Mouse (Mus musculus) forelimb bud, embryonic 11.5 days (tissue): Measurements from ENCODE around the gene Cavin4.
"Not testable (repeated sequence)": the region's sequence is repeated elsewhere in the genome, so short reads cannot be mapped to it uniquely, and the experiment has no call there.

Experiments
- DNase-seq: peaks from one replicate; pipeline ENCODE4 v3.0.0-alpha.2; 2012; ENCODE audit warnings: low read depth, low spot score

Gene Cavin4

GRCm38 (mm10) chr4:48672915-48673314 is 9.6 kb downstream of the Cavin4 start:
- no peak for DNase-seq

- DNase-seq, result no peak
Measured at GRCm38 (mm10) chr4:48674412-48674811, 11.1 kb downstream of the Cavin4 start.

GRCm38 (mm10) chr4:48676570-48677185 is 13.4 kb downstream of the Cavin4 start:
- DNase-seq, result no peak

GRCm38 (mm10) chr4:48677276-48677675 is 14.0 kb downstream of the Cavin4 start:
- DNase-seq, result no peak

GRCm38 (mm10) chr4:48677812-48678211 is 14.5 kb downstream of the Cavin4 start:
- no peak for DNase-seq

- DNase-seq, result no peak
Measured at GRCm38 (mm10) chr4:48678793-48679192, 15.5 kb downstream of the Cavin4 start.

GRCm38 (mm10) chr4:48679728-48680127 is 16.4 kb downstream of the Cavin4 start:
- not testable (repeated sequence) for DNase-seq

GRCm38 (mm10) chr4:48680214-48680613 is 16.9 kb downstream of the Cavin4 start:
- no peak for DNase-seq

- DNase-seq, result peak; percentile 79
Measured at GRCm38 (mm10) chr4:48680648-48681343, 17.5 kb downstream of the Cavin4 start.

- no peak for DNase-seq
Measured at GRCm38 (mm10) chr4:48683126-48683525, 19.8 kb downstream of the Cavin4 start.

GRCm38 (mm10) chr4:48683633-48684209 is 20.4 kb downstream of the Cavin4 start:
- not testable (repeated sequence) for DNase-seq

- DNase-seq, result no peak
Measured at GRCm38 (mm10) chr4:48684593-48685187, 21.4 kb downstream of the Cavin4 start.

- DNase-seq, result peak; percentile 35
Measured at GRCm38 (mm10) chr4:48688148-48688547, 24.8 kb downstream of the Cavin4 start.

GRCm38 (mm10) chr4:48690640-48691039 is 27.3 kb downstream of the Cavin4 start:
- peak; percentile 66 for DNase-seq

- peak; percentile 65 for DNase-seq
Measured at GRCm38 (mm10) chr4:48691793-48692437, 28.6 kb downstream of the Cavin4 start.

GRCm38 (mm10) chr4:48692736-48693292 is 29.5 kb downstream of the Cavin4 start:
- no peak for DNase-seq

GRCm38 (mm10) chr4:48696706-48697105 is 33.4 kb downstream of the Cavin4 start:
- no peak for DNase-seq

- no peak for DNase-seq
Measured at GRCm38 (mm10) chr4:48697302-48697701, 34.0 kb downstream of the Cavin4 start.

GRCm38 (mm10) chr4:48715865-48716650 is 52.7 kb downstream of the Cavin4 start:
- DNase-seq, result no peak

GRCm38 (mm10) chr4:48716817-48717216 is 53.5 kb downstream of the Cavin4 start:
- DNase-seq, result no peak
